8 mouse cellular contexts compared by ENCODE assay signal in the genomic region with DNA sequence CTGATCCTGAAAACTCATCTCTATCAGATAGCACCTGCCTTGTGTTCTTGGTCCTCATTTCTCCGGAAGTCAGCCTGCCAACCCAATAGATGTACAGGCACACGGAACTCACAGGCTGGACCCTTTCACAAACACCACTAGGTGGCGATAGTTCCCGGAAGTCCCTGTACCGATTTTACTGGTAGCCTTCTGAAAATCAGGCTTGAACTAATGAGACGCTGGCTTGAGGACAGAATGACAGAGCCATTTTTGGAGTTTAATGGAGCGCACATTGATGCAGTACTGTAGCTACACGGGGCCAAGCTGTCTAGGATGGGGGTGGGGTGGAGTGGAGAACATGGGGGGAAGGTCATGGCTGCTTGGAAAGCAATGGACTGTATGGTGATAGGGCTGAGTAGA. TPM values are rescaled to one million over a fixed set of nuclear protein-coding genes. Genes with fewer than 3 reads are reported as not detected.
A peak's percentile ranks its signal among the peaks of the same experiment; 100 is the strongest.
DNase-seq lines count a peak whose midpoint lies in the region; ATAC-seq and TF ChIP-seq lines count a peak whose summit lies in the region.

No protein-coding gene starts in this region.

- H3K9ac ChIP-seq in heart, embryonic 12.5 days: no peak overlapping the region
- no peak overlapping the region for H3K9ac ChIP-seq in ES-E14 (ENCODE audit: insufficient read depth, low read depth, low read length, poor library complexity, severe bottlenecking)
- H3K9ac ChIP-seq in embryonic facial prominence, embryonic 13.5 days: no peak overlapping the region
- peak overlapping the region; percentile 58; the same call in 1 of the 2 replicates for H3K9ac ChIP-seq in hindbrain, postnatal 0 days (replicated peaks; ENCODE audit: low read length)

- H3K4me1 ChIP-seq in heart, embryonic 12.5 days (replicated peaks): peaks cover 9% of the 10 kb centered on the region
- peaks cover 0 to 1% of the 10 kb centered on the region in 2 experiments; a peak in 3 of 4 replicates for H3K4me1 ChIP-seq in ES-E14 (ENCODE audit: control insufficient read depth in 2 of 2, insufficient read depth in 2 of 2, low read length in 2 of 2, poor library complexity in 1 of 2)
- peaks cover 24% of the 10 kb centered on the region for H3K4me1 ChIP-seq in embryonic facial prominence, embryonic 13.5 days
- peaks cover 2% of the 10 kb centered on the region; the same call in 1 of the 2 replicates for H3K4me1 ChIP-seq in hindbrain, postnatal 0 days (ENCODE audit: insufficient read depth, low read length)

- WGBS in heart, embryonic 12.5 days: 4% methylated on average over 8 of the region's 8 CpGs
- WGBS in embryonic facial prominence, embryonic 13.5 days: 6% methylated on average over 8 of the region's 8 CpGs
- WGBS in hindbrain, postnatal 0 days: 3% methylated on average over 8 of the region's 8 CpGs

- no peak for DNase-seq in heart, adult 9 months (ENCODE audit: low spot score in 2 of 2)
- peak; percentile 81 for DNase-seq in ES-E14 (ENCODE audit: low read depth, low spot score)
- peak; percentile 90 for DNase-seq in hindbrain, postnatal 0 days (ENCODE audit: low spot score)
- DNase-seq in lung, postnatal 10 days: peak; percentile 69
- DNase-seq in splenic B cell, adult 2 months (ENCODE audit: low read depth, low spot score): peak; percentile 79
- no peak for DNase-seq in cerebellum, adult 11-12 months

- H3K4me2 ChIP-seq in heart, embryonic 12.5 days: peak overlapping the region; percentile 90
- peak overlapping the region; percentile 67 for H3K4me2 ChIP-seq in embryonic facial prominence, embryonic 13.5 days
- H3K4me2 ChIP-seq in hindbrain, postnatal 0 days (ENCODE audit: low read depth, low read length): peak overlapping the region; percentile 67

- H3K27ac ChIP-seq in heart, embryonic 12.5 days (ENCODE audit: poor library complexity, severe bottlenecking): no peak overlapping the region
- H3K27ac ChIP-seq in ES-E14 (ENCODE audit: insufficient read depth, low read depth, low read length, poor library complexity, severe bottlenecking): no peak overlapping the region
- no peak overlapping the region for H3K27ac ChIP-seq in embryonic facial prominence, embryonic 13.5 days
- peak overlapping the region; percentile 36; the same call in 1 of the 2 replicates for H3K27ac ChIP-seq in hindbrain, postnatal 0 days

- in situ Hi-C loops in ES-E14 (cut with MboI; ENCODE audit: low sequenced_read_pairs in 2 of 2, unreplicated experiment in 2 of 2): loop anchor here in 1 of 2 experiments (25.0 kb wide), 1 partner anchor 1101 kb away; a partner anchor contains a TSS

- peak overlapping the region; percentile 49 for H3K4me3 ChIP-seq in heart, embryonic 12.5 days
- H3K4me3 ChIP-seq in ES-E14 (ENCODE audit: insufficient read depth in 1 of 2, low read depth in 1 of 2, low read length in 2 of 2, poor library complexity in 1 of 2, severe bottlenecking in 1 of 2): peak overlapping the region; percentile 60 to 69
- H3K4me3 ChIP-seq in embryonic facial prominence, embryonic 13.5 days: peak overlapping the region; percentile 40
- peak overlapping the region; percentile 42 for H3K4me3 ChIP-seq in hindbrain, postnatal 0 days (ENCODE audit: low read length)

- H3K9me3 ChIP-seq in heart, embryonic 12.5 days (replicated peaks): no peaks in the 10 kb centered on the region
- H3K9me3 ChIP-seq in ES-E14 (ENCODE audit: control insufficient read depth, insufficient read depth, low read depth, low read length): no peaks in the 10 kb centered on the region
- H3K9me3 ChIP-seq in embryonic facial prominence, embryonic 13.5 days: no peaks in the 10 kb centered on the region
- H3K9me3 ChIP-seq in hindbrain, postnatal 0 days (ENCODE audit: low read length): no peaks in the 10 kb centered on the region

- TF ChIP-seq CTCF in hindbrain, postnatal 0 days (IDR thresholded peaks at IDR 0.05; ENCODE audit: low read depth): peak; percentile 81

- peak; percentile 42; the same call in 1 of the 2 replicates for ATAC-seq in heart, embryonic 12.5 days (ENCODE audit: insufficient number of reproducible peaks, low FRiP score)
- ATAC-seq in embryonic facial prominence, embryonic 13.5 days (ENCODE audit: insufficient number of reproducible peaks, insufficient read depth, low FRiP score, low TSS enrichment, low read depth): no peak
- ATAC-seq in hindbrain, postnatal 0 days: peak; percentile 78

- no peaks in the 10 kb centered on the region for H3K27me3 ChIP-seq in heart, embryonic 12.5 days (replicated peaks)
- no peaks in the 10 kb centered on the region for H3K27me3 ChIP-seq in embryonic facial prominence, embryonic 13.5 days
- no peaks in the 10 kb centered on the region for H3K27me3 ChIP-seq in hindbrain, postnatal 0 days (ENCODE audit: insufficient read depth, low read length)
- H3K27me3 ChIP-seq in splenic B cell, adult 2 months (ENCODE audit: control insufficient read depth, insufficient read depth, low read length, poor library complexity, severe bottlenecking): no peaks in the 10 kb centered on the region

- H3K36me3 ChIP-seq in heart, embryonic 12.5 days: no peaks in the 10 kb centered on the region
- H3K36me3 ChIP-seq in ES-E14 (ENCODE audit: control insufficient read depth, insufficient read depth, low read length, poor library complexity, severe bottlenecking): no peaks in the 10 kb centered on the region
- no peaks in the 10 kb centered on the region for H3K36me3 ChIP-seq in embryonic facial prominence, embryonic 13.5 days
- H3K36me3 ChIP-seq in hindbrain, postnatal 0 days (ENCODE audit: insufficient read depth, low read length): no peaks in the 10 kb centered on the region
- no peaks in the 10 kb centered on the region for H3K36me3 ChIP-seq in splenic B cell, adult 2 months (ENCODE audit: control insufficient read depth, insufficient read depth, low read length, poor library complexity, severe bottlenecking)

TF ChIP-seq in ES-E14, 5 proteins besides CTCF, POLR2A, EP300 and RAD21:
- no peak for TF ChIP-seq ZC3H11A (IDR thresholded peaks at IDR 0.05; ENCODE audit: borderline replicate concordance, low read depth, low read length)
- TF ChIP-seq MAFK (IDR thresholded peaks at IDR 0.05; ENCODE audit: insufficient read depth, low read depth, low read length): no peak
- no peak for TF ChIP-seq CHD2 (IDR thresholded peaks at IDR 0.05; ENCODE audit: low read depth, low read length)
- no peak for TF ChIP-seq HCFC1 (IDR thresholded peaks at IDR 0.05; ENCODE audit: borderline replicate concordance, insufficient read depth, low read length)
- no peak for TF ChIP-seq ZNF384 (IDR thresholded peaks at IDR 0.05; ENCODE audit: low read depth, low read length)

RNA-seq across cellular contexts. Expression of a gene that starts 18.5 kb away (rescaled TPM):
- polyA plus RNA-seq in heart, embryonic 12.5 days (2016; fragmentation: Nextera tagmentation; extraction: Ambion mirVana): 0.06 and 0.14 TPM in 2 replicates
- total RNA-seq in ES-E14 (2012; rRNA removed): 0.13 and 0.16 TPM in 2 replicates
- polyA plus RNA-seq in embryonic facial prominence, embryonic 13.5 days (2015; fragmentation: Nextera tagmentation; extraction: Ambion mirVana): 1.5 and 3.2 TPM in 2 replicates
- total RNA-seq in hindbrain, postnatal 0 days (2014; rRNA removed): not detected in 2 replicates
- polyA plus RNA-seq in hindbrain, postnatal 0 days (2015; fragmentation: Nextera tagmentation; extraction: Ambion mirVana): 0.15 and 0.25 TPM in 2 replicates

RNA-seq across cellular contexts. Expression of a gene that starts 32.1 kb away (rescaled TPM):
- 7.3 and 8.2 TPM in 2 replicates for polyA plus RNA-seq in heart, embryonic 12.5 days (2016; fragmentation: Nextera tagmentation; extraction: Ambion mirVana)
- total RNA-seq in ES-E14 (2012; rRNA removed): 0.95 and 1.2 TPM in 2 replicates
- 19.9 and 23.4 TPM in 2 replicates for polyA plus RNA-seq in embryonic facial prominence, embryonic 13.5 days (2015; fragmentation: Nextera tagmentation; extraction: Ambion mirVana)
- 2.4 and 3.0 TPM in 2 replicates for total RNA-seq in hindbrain, postnatal 0 days (2014; rRNA removed)
- 2.6 TPM in 2 replicates for polyA plus RNA-seq in hindbrain, postnatal 0 days (2015; fragmentation: Nextera tagmentation; extraction: Ambion mirVana)

Comparison
In these comparisons a context has a peak if more than half of its experiments do, and no peak if none do; other contexts are left out.
1. DNase-seq: peak in ES-E14 (single experiment), hindbrain, postnatal 0 days (single experiment), lung, postnatal 10 days (single experiment) and splenic B cell, adult 2 months (single experiment); none in heart, adult 9 months (0 of 2) and cerebellum, adult 11-12 months (single experiment).
2. Peak in every context shown above with its lines, with median percentiles within 50 percentile points of each other: H3K4me2 ChIP-seq and H3K4me3 ChIP-seq.